Mouse (Mus musculus): ENCODE measurements around the gene Kcnk16. TPM values are rescaled to one million over a fixed set of nuclear protein-coding genes. Genes with fewer than 3 reads are reported as not detected.

Kcnk16 gene
- total and polyA plus RNA-seq, 2 experiments from 2014 or later, result not detected

DNA sequence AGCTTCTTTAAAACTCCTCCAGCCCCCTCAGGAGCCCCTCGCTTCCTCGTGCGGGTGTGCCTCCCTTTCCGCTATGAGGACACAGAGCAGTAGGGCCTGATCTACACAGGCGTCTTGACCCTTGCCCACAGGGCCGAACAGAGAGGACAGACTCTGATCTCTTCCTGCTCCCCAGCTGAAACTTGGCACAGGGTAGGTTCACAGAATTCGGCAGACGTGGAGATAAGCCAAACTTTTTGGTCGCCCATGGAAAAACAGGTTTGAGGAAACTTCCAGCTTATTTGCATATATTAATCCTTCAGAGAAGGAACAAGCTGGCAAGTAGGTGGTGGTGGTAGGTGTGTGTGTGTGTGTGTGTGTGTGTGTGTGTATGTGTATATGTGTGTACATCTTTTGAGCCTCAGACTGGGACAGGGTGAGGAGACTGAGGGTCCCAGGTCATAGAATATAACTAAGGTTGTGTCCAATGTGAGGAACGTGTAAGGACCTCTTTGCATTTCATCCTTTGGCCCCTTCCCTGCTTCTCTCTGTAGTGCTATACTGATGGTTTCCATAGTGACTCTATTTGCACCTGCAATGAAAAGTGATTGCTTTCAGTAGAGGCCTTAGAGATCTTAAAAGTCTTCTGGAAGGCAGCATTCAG, 44.3 kb downstream of the Kcnk16 start:
- Histone ChIP-seq H3K27me3 (ENCODE audit: control insufficient read depth, insufficient read depth, low read length) (no peaks in the 10 kb centered on the region), H3K36me3 (replicated peaks; ENCODE audit: control insufficient read depth, insufficient read depth, low read length) (no peaks in the 10 kb centered on the region), H3K4me3 (ENCODE audit: low read depth, low read length) (no peak overlapping the region), H3K4me2 (ENCODE audit: low read depth, low read length) (no peak overlapping the region), H3K27ac (ENCODE audit: low read depth) (no peak overlapping the region), H3K9me3 (replicated peaks; ENCODE audit: control insufficient read depth, low read length) (no peaks in the 10 kb centered on the region), H3K4me1 (ENCODE audit: control insufficient read depth, insufficient read depth) (no peaks in the 10 kb centered on the region), H3K9ac (replicated peaks; ENCODE audit: low read depth, low read length) (no peak overlapping the region)
- DNase-seq (ENCODE audit: low spot score) (no peak), ATAC-seq (ENCODE audit: insufficient read depth, low read depth) (no peak)
- 62% methylated on average over 10 of the region's 10 CpGs for WGBS
- TF ChIP-seq CTCF (IDR thresholded peaks at IDR 0.05; ENCODE audit: low read depth) (no peak), EP300 (IDR thresholded peaks at IDR 0.05; ENCODE audit: low read depth) (no peak)

DNA sequence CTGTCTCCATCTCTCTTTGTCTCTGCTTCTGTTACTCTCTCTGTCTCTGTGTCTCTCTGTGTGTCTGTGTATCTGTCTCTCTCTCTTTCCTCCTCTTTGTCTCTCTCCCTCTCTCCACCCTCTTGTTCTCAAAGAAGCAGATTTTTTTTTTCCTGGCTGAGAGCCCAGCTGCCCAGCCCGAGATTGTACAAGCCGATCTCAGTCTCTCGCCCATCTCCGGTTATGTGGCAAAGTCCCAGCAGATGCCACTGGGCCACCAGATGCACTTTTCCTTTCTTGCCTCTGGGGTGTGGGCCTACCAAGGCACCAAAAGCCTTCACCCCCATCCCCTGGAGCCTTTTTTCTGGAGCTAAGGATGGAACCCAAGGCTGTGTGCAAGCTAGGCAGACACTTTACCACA, 44.8 kb downstream of the Kcnk16 start:
- ATAC-seq (ENCODE audit: insufficient read depth, low read depth) (no peak), DNase-seq (ENCODE audit: low spot score) (no peak)
- Histone ChIP-seq H3K4me2 (ENCODE audit: low read depth, low read length) (no peak overlapping the region), H3K36me3 (replicated peaks; ENCODE audit: control insufficient read depth, insufficient read depth, low read length) (no peaks in the 10 kb centered on the region), H3K4me3 (ENCODE audit: low read depth, low read length) (no peak overlapping the region), H3K27ac (ENCODE audit: low read depth) (no peak overlapping the region), H3K9me3 (replicated peaks; ENCODE audit: control insufficient read depth, low read length) (no peaks in the 10 kb centered on the region), H3K27me3 (ENCODE audit: control insufficient read depth, insufficient read depth, low read length) (no peaks in the 10 kb centered on the region), H3K9ac (replicated peaks; ENCODE audit: low read depth, low read length) (no peak overlapping the region), H3K4me1 (ENCODE audit: control insufficient read depth, insufficient read depth) (no peaks in the 10 kb centered on the region)
- 10% methylated on average over 4 of the region's 4 CpGs for WGBS
- TF ChIP-seq CTCF (IDR thresholded peaks at IDR 0.05; ENCODE audit: low read depth) (no peak), EP300 (IDR thresholded peaks at IDR 0.05; ENCODE audit: low read depth) (no peak)

GRCm38 (mm10) chr14:20223253-20223652, 45.7 kb downstream of the Kcnk16 start:
- Histone ChIP-seq H3K4me3 (ENCODE audit: low read depth, low read length) (no peak overlapping the region), H3K27me3 (ENCODE audit: control insufficient read depth, insufficient read depth, low read length) (no peaks in the 10 kb centered on the region), H3K9me3 (replicated peaks; ENCODE audit: control insufficient read depth, low read length) (no peaks in the 10 kb centered on the region), H3K36me3 (replicated peaks; ENCODE audit: control insufficient read depth, insufficient read depth, low read length) (no peaks in the 10 kb centered on the region), H3K9ac (replicated peaks; ENCODE audit: low read depth, low read length) (no peak overlapping the region), H3K4me2 (ENCODE audit: low read depth, low read length) (no peak overlapping the region), H3K4me1 (ENCODE audit: control insufficient read depth, insufficient read depth) (no peaks in the 10 kb centered on the region), H3K27ac (ENCODE audit: low read depth) (no peak overlapping the region)
- ATAC-seq (ENCODE audit: insufficient read depth, low read depth) (no peak), DNase-seq (ENCODE audit: low spot score) (no peak)
- WGBS, result 70% methylated on average over 5 of the region's 5 CpGs
- TF ChIP-seq EP300 (IDR thresholded peaks at IDR 0.05; ENCODE audit: low read depth), result no peak
- no peak for TF ChIP-seq CTCF (IDR thresholded peaks at IDR 0.05; ENCODE audit: low read depth)

DNA sequence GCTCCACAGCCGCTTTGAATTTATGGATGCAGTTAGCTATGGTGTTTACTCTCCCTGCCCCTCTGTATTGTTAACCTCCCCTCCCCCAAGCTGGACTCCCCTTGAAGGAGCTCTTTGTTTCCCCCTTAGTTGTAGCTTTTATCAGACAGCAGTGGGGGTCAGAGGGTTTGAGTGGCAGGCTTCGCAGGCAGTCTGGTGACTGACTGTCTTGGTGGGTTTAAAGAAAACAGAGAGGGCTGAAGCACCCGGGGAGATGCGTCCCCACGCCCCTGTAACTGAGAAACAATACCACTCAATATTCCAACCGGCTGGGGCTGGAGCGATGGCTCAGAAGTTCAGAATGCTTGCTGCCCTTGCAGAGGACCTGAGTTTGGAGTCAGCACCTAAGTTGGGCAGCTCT, 47.9 kb downstream of the Kcnk16 start:
- no peak for TF ChIP-seq CTCF (IDR thresholded peaks at IDR 0.05; ENCODE audit: low read depth)
- TF ChIP-seq EP300 (IDR thresholded peaks at IDR 0.05; ENCODE audit: low read depth), result no peak
- no peak for DNase-seq (ENCODE audit: low spot score)
- ATAC-seq (ENCODE audit: insufficient read depth, low read depth), result no peak
- no peak overlapping the region for H3K4me3 ChIP-seq (ENCODE audit: low read depth, low read length)
- 74% methylated on average over 7 of the region's 7 CpGs for WGBS
- no peaks in the 10 kb centered on the region for H3K36me3 ChIP-seq (replicated peaks; ENCODE audit: control insufficient read depth, insufficient read depth, low read length)
- H3K4me1 ChIP-seq (ENCODE audit: control insufficient read depth, insufficient read depth), result no peaks in the 10 kb centered on the region
- H3K4me2 ChIP-seq (ENCODE audit: low read depth, low read length), result no peak overlapping the region
- H3K27ac ChIP-seq (ENCODE audit: low read depth), result no peak overlapping the region
- no peaks in the 10 kb centered on the region for H3K9me3 ChIP-seq (replicated peaks; ENCODE audit: control insufficient read depth, low read length)
- H3K9ac ChIP-seq (replicated peaks; ENCODE audit: low read depth, low read length), result no peak overlapping the region
- no peaks in the 10 kb centered on the region for H3K27me3 ChIP-seq (ENCODE audit: control insufficient read depth, insufficient read depth, low read length)

DNA sequence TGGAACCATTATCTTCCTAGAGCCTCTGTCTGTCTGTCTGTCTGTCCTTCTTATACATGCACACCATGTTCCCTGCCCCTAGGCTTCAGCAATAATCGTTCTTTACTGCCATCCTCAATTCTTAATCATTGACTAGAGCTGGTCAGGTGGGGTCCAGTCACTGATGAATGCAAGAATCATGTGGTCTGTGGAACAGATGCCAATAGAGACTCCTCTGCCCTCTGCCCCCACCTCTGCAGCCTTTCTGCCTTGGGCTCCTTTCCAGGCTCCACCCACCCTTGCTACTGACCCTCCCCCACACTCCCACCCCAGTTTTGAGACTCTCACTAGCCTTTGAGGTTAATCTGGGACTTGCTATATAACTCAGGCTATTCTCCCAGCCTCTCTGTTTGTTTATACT, 49.1 kb downstream of the Kcnk16 start:
- H3K4me2 ChIP-seq (ENCODE audit: low read depth, low read length), result no peak overlapping the region
- H3K9ac ChIP-seq (replicated peaks; ENCODE audit: low read depth, low read length), result no peak overlapping the region
- H3K36me3 ChIP-seq (replicated peaks; ENCODE audit: control insufficient read depth, insufficient read depth, low read length), result no peaks in the 10 kb centered on the region
- H3K9me3 ChIP-seq (replicated peaks; ENCODE audit: control insufficient read depth, low read length), result no peaks in the 10 kb centered on the region
- no peaks in the 10 kb centered on the region for H3K27me3 ChIP-seq (ENCODE audit: control insufficient read depth, insufficient read depth, low read length)
- 77% methylated on average over 1 of the region's 1 CpGs for WGBS
- no peak for TF ChIP-seq CTCF (IDR thresholded peaks at IDR 0.05; ENCODE audit: low read depth)
- TF ChIP-seq EP300 (IDR thresholded peaks at IDR 0.05; ENCODE audit: low read depth), result no peak
- ATAC-seq (ENCODE audit: insufficient read depth, low read depth) (no peak), DNase-seq (ENCODE audit: low spot score) (no peak)
- no peak overlapping the region for H3K27ac ChIP-seq (ENCODE audit: low read depth)
- H3K4me1 ChIP-seq (ENCODE audit: control insufficient read depth, insufficient read depth), result no peaks in the 10 kb centered on the region
- H3K4me3 ChIP-seq (ENCODE audit: low read depth, low read length), result no peak overlapping the region

GRCm38 (mm10) chr14:20217299-20217864, 51.6 kb downstream of the Kcnk16 start:
- 49% methylated on average over 3 of the region's 3 CpGs for WGBS
- no peak overlapping the region for H3K27ac ChIP-seq (ENCODE audit: low read depth)
- no peak overlapping the region for H3K4me3 ChIP-seq (ENCODE audit: low read depth, low read length)
- TF ChIP-seq CTCF (IDR thresholded peaks at IDR 0.05; ENCODE audit: low read depth) (no peak), EP300 (IDR thresholded peaks at IDR 0.05; ENCODE audit: low read depth) (no peak)
- no peak overlapping the region for H3K9ac ChIP-seq (replicated peaks; ENCODE audit: low read depth, low read length)
- DNase-seq (ENCODE audit: low spot score) (no peak), ATAC-seq (ENCODE audit: insufficient read depth, low read depth) (no peak)
- no peaks in the 10 kb centered on the region for H3K27me3 ChIP-seq (ENCODE audit: control insufficient read depth, insufficient read depth, low read length)
- H3K4me1 ChIP-seq (ENCODE audit: control insufficient read depth, insufficient read depth), result no peaks in the 10 kb centered on the region
- H3K4me2 ChIP-seq (ENCODE audit: low read depth, low read length), result no peak overlapping the region
- no peaks in the 10 kb centered on the region for H3K9me3 ChIP-seq (replicated peaks; ENCODE audit: control insufficient read depth, low read length)
- no peaks in the 10 kb centered on the region for H3K36me3 ChIP-seq (replicated peaks; ENCODE audit: control insufficient read depth, insufficient read depth, low read length)
